Mouse (Mus musculus) hindbrain, postnatal 0 days (tissue): Measurements from ENCODE around the gene Cldn14. TPM values are rescaled to one million over a fixed set of nuclear protein-coding genes. Genes with fewer than 3 reads are reported as not detected.

Experiments used
- ATAC-seq: fragments of 200-750 bp; cut with Nextera tagmentation; 2 replicates; pipeline ENCODE4 v1.8.0; 2017; ENCODE audit warnings: mild to moderate bottlenecking, moderate TSS enrichment, moderate library complexity
- DNase-seq: peaks from one replicate; pipeline ENCODE4 v3.0.0-alpha.2; 2015; ENCODE audit warnings: low spot score
- H3K27ac ChIP-seq: fragments of 300-500 bp; sonication (generic); 2 replicates; pipeline ENCODE4 v1.5.1; 2014; ENCODE audit warnings: mild to moderate bottlenecking
- H3K27me3 ChIP-seq: fragments of 300-500 bp; sonication (generic); 2 replicates; pipeline ENCODE4 v1.6.1; 2014; ENCODE audit warnings: low read length, mixed read lengths; ENCODE audit not compliant: insufficient read depth
- H3K36me3 ChIP-seq: fragments of 300-500 bp; sonication (generic); 2 replicates; pipeline ENCODE4 v1.6.1; 2014; ENCODE audit warnings: low read length, mixed read lengths; ENCODE audit not compliant: insufficient read depth
- H3K4me1 ChIP-seq: fragments of 300-500 bp; sonication (generic); 2 replicates; pipeline ENCODE4 v1.6.1; 2014; ENCODE audit warnings: antibody characterized with exemption, low read length, mixed read lengths; ENCODE audit not compliant: insufficient read depth
- H3K4me2 ChIP-seq: fragments of 300-500 bp; sonication (generic); 2 replicates; pipeline ENCODE4 v1.6.1; 2014; ENCODE audit warnings: low read depth, mild to moderate bottlenecking, low read length, moderate library complexity, mixed read lengths
- H3K4me3 ChIP-seq: fragments of 300-500 bp; sonication (generic); 2 replicates; pipeline ENCODE4 v1.5.1; 2014; ENCODE audit warnings: low read length
- H3K9ac ChIP-seq: fragments of 300-500 bp; sonication (generic); replicated peaks from 2 replicates; pipeline ENCODE4 v1.6.1; 2014; ENCODE audit warnings: mild to moderate bottlenecking, low read length, moderate library complexity, mixed read lengths
- H3K9me3 ChIP-seq: fragments of 300-500 bp; sonication (generic); 2 replicates; pipeline ENCODE4 v1.6.1; 2016; ENCODE audit warnings: low read length, mixed read lengths
- CTCF ChIP-seq: IDR thresholded peaks from 2 replicates; pipeline ENCODE4 v1.5.1; 2016; ENCODE audit warnings: antibody characterized with exemption, control low read depth, low read depth
- WGBS: fragments of 180-500 bp; shearing (Covaris S2); extraction: QIAGEN DNeasy Blood & Tissue Kit; methylation state at CpG from one replicate; pipeline ENCODE4 v1.1.7; 2014; 5-methylcytosine and 5-hydroxymethylcytosine counted together
- polyA plus RNA-seq: library from polyadenylated mRNA; unstranded; fragments of >200 nt; fragmentation: Nextera tagmentation; extraction: Ambion mirVana; gene quantifications from 2 replicates; pipeline ENCODE4 v1.2.1, GENCODE M21; 2015
- total RNA-seq: library from RNA; depleted of rRNA; stranded (reverse); fragments of >200 nt; gene quantifications from 2 replicates; pipeline ENCODE4 v1.2.3, GENCODE M21; 2014; rRNA removed

Gene Cldn14
- total RNA-seq (1.0 TPM in 1 of 2 replicates, not detected in the other), polyA plus RNA-seq (0.23 and 0.28 TPM in 2 replicates)

- TF ChIP-seq CTCF: no peak
- no peak for DNase-seq
- Histone ChIP-seq H3K4me2 (no peak within 1 kb of the TSS), H3K27ac (no peak within 1 kb of the TSS), H3K4me3 (no peak within 1 kb of the TSS), H3K9ac (no peak within 1 kb of the TSS), H3K27me3 (no peaks in the 10 kb centered on the region), H3K9me3 (no peaks in the 10 kb centered on the region), H3K4me1 (no peaks in the 10 kb centered on the region), H3K36me3 (no peaks in the 10 kb centered on the region)
- WGBS: 54% methylated on average over 15 of the region's 15 CpGs
- no peak for ATAC-seq
Measured at GRCm38 (mm10) chr16:94008737-94009136, at the start of gene Cldn14. Gene Cldn14 (minus strand): TSS chr16:94008837.

DNA sequence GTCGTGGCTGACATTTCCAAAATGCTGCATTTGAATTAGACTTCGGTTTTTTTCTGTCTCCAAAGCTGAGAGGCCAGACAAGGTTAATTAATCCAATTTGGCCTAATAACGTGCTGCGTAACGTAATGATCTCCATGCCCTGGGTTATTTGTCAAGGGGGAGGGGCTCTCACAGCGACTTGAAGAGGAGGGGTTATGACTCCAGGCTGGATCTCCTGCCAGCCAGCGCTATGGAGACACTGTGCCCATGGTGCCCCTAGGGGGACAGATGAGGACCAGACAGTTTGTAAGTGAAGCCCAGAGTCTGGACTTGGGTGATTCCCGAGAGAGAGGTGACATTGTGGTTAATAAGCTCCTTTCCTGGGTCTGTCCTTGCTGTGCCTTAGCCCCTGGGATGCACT is 46.9 kb upstream of the Cldn14 start:
- H3K27ac ChIP-seq: no peak overlapping the region
- WGBS: 34% methylated on average over 8 of the region's 8 CpGs
- no peaks in the 10 kb centered on the region for H3K36me3 ChIP-seq
- peak; percentile 9; the same call in 1 of the 2 replicates for TF ChIP-seq CTCF
- ATAC-seq (no peak), DNase-seq (peak; percentile 19)
- 0 out of 2 replicates have a peak, but pooled peaks cover 2% of the 10 kb centered on the region for H3K9me3 ChIP-seq
- no peaks in the 10 kb centered on the region for H3K27me3 ChIP-seq
- H3K4me1 ChIP-seq: no peaks in the 10 kb centered on the region
- H3K4me3 ChIP-seq: no peak overlapping the region
- no peak overlapping the region for H3K4me2 ChIP-seq
- no peak overlapping the region for H3K9ac ChIP-seq

DNA sequence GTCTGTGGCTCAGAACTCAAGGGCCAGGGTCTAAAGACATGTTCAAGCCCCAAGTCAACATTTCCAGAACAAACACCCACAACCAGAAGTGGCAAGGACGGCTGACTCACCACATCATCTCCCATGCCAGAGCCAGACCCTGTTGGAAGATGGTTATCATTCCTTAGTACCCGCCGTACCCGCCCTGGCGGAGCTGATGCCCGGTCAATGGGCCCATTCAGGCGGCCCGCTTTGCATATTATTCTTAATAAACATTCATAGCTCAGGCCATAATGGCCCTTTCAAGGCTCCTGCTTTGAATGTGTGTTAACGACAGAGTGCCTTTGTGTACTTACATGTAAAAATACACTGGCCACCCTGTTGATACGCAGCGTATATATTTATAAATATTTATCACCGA is 46.5 kb upstream of the Cldn14 start:
- Histone ChIP-seq H3K4me1 (no peaks in the 10 kb centered on the region), H3K9ac (no peak overlapping the region), H3K4me3 (no peak overlapping the region), H3K36me3 (no peaks in the 10 kb centered on the region), H3K9me3 (0 out of 2 replicates have a peak, but pooled peaks cover 2% of the 10 kb centered on the region), H3K4me2 (no peak overlapping the region), H3K27me3 (no peaks in the 10 kb centered on the region), H3K27ac (no peak overlapping the region)
- DNase-seq (no peak), ATAC-seq (peak; percentile 43; the same call in 1 of the 2 replicates)
- 45% methylated on average over 12 of the region's 12 CpGs for WGBS
- no peak for TF ChIP-seq CTCF

DNA sequence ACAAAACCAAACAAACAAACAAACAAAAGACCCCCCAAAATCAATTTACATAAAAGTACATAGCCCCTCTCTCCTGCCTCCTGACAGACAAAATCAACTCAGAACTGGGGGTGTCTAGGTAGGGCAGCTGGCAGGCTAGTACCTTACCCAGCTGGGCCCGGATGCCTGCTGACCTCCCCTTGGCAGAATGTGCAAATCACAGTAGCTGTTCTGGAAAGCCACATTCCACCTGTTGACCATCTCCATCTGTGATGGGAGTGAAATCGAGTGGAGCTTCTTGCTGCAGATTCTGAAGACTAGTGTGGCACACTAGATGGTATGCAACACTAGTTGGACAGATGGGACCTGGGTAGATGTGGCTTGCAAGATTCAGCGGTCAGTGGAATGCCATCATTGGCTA is 41.7 kb upstream of the Cldn14 start:
- no peak overlapping the region for H3K4me3 ChIP-seq
- H3K4me1 ChIP-seq: no peaks in the 10 kb centered on the region
- 0 out of 2 replicates have a peak, but pooled peaks have one; percentile 29 for ATAC-seq
- H3K9ac ChIP-seq: no peak overlapping the region
- DNase-seq: peak; percentile 62
- H3K9me3 ChIP-seq: no peaks in the 10 kb centered on the region
- TF ChIP-seq CTCF: no peak
- WGBS: 70% methylated on average over 3 of the region's 3 CpGs
- H3K27ac ChIP-seq: no peak overlapping the region
- no peak overlapping the region for H3K4me2 ChIP-seq
- H3K36me3 ChIP-seq: no peaks in the 10 kb centered on the region
- no peaks in the 10 kb centered on the region for H3K27me3 ChIP-seq

DNA sequence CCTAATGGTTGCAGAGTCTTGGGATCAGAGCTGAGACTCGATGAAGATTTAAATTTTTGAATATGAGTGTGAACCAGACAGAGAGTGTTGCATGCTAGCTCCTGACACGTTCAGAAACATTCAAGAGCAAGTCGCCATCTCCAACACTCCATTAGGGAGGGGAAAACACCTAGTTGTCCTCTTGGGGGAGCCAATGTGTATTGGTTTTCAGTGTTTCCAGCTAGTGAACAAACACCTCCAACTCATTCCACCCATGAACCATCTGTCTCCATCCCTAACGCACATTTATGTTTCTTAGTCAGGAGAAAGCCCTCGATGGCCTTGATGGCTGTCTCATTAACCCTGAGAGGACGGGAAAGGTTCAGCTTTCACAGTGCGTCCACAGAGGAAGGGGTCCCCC is 36.4 kb upstream of the Cldn14 start:
- ATAC-seq: no peak
- Histone ChIP-seq H3K9me3 (no peaks in the 10 kb centered on the region), H3K9ac (no peak overlapping the region), H3K4me1 (no peaks in the 10 kb centered on the region), H3K27me3 (peaks cover 6% of the 10 kb centered on the region; the same call in 1 of the 2 replicates), H3K27ac (no peak overlapping the region), H3K36me3 (no peaks in the 10 kb centered on the region), H3K4me2 (no peak overlapping the region), H3K4me3 (no peak overlapping the region)
- DNase-seq: no peak
- 59% methylated on average over 7 of the region's 7 CpGs for WGBS
- TF ChIP-seq CTCF: peak; percentile 8; the same call in 1 of the 2 replicates

- H3K9ac ChIP-seq: no peak overlapping the region
- H3K27me3 ChIP-seq: peaks cover 6% of the 10 kb centered on the region; the same call in 1 of the 2 replicates
- H3K4me1 ChIP-seq: no peaks in the 10 kb centered on the region
- no peak for DNase-seq
- no peaks in the 10 kb centered on the region for H3K9me3 ChIP-seq
- no peaks in the 10 kb centered on the region for H3K36me3 ChIP-seq
- no peak overlapping the region for H3K4me3 ChIP-seq
- no peak for ATAC-seq
- H3K27ac ChIP-seq: no peak overlapping the region
- TF ChIP-seq CTCF: no peak
- 79% methylated on average over 1 of the region's 1 CpGs for WGBS
- no peak overlapping the region for H3K4me2 ChIP-seq
Measured at GRCm38 (mm10) chr16:94043797-94044196, 35.2 kb upstream of the Cldn14 start.

- Histone ChIP-seq H3K9me3 (no peaks in the 10 kb centered on the region), H3K4me1 (no peaks in the 10 kb centered on the region), H3K27me3 (peaks cover 6% of the 10 kb centered on the region; the same call in 1 of the 2 replicates), H3K9ac (no peak overlapping the region), H3K36me3 (no peaks in the 10 kb centered on the region), H3K4me2 (peak overlapping the region; percentile 29; the same call in 1 of the 2 replicates), H3K4me3 (no peak overlapping the region), H3K27ac (no peak overlapping the region)
- ATAC-seq: peak; percentile 64; the same call in 1 of the 2 replicates
- TF ChIP-seq CTCF: no peak
- DNase-seq: peak; percentile 29
- 42% methylated on average over 18 of the region's 18 CpGs for WGBS
Measured at GRCm38 (mm10) chr16:94041065-94041712, 32.6 kb upstream of the Cldn14 start.
